Comparison of ENCODE assay signal across 13 mouse cellular contexts in genomic region chr12:16893039-16893438, GRCm38 (mm10). TPM values are rescaled to one million over a fixed set of nuclear protein-coding genes. Genes with fewer than 3 reads are reported as not detected.
A peak's percentile ranks its signal among the peaks of the same experiment; 100 is the strongest.
DNase-seq lines count a peak whose midpoint lies in the region; ATAC-seq lines count a peak whose summit lies in the region.
"Had no signal": no experiment of that assay in that cellular context is flagged by ENCODE, and none has a peak within 500 bp of the region (broad histone marks: within the 10 kb centered on the region; RNA-seq: fewer than 3 reads in every experiment).

No protein-coding gene starts in this region.

- ATAC-seq in heart, embryonic 12.5 days (ENCODE audit: insufficient number of reproducible peaks, low FRiP score), result no peak
- ATAC-seq in lung, embryonic 15.5 days (ENCODE audit: borderline replicate concordance, extremely low read depth, low FRiP score, low TSS enrichment), result no peak
- ATAC-seq in intestine, embryonic 14.5 days (replicated peaks; ENCODE audit: low FRiP score, low TSS enrichment, low read depth), result no peak
- ATAC-seq in stomach, embryonic 16.5 days (ENCODE audit: insufficient read depth, low FRiP score), result no peak
- ATAC-seq: forebrain, postnatal 0 days had no signal

- H3K9ac ChIP-seq in heart, embryonic 12.5 days, result no peak overlapping the region
- H3K9ac ChIP-seq in lung, embryonic 15.5 days, result no peak overlapping the region
- no peak overlapping the region for H3K9ac ChIP-seq in intestine, embryonic 14.5 days (ENCODE audit: low read length)
- no peak overlapping the region for H3K9ac ChIP-seq in stomach, embryonic 16.5 days (ENCODE audit: low read length)
- H3K9ac ChIP-seq: embryonic facial prominence, embryonic 15.5 days had no signal

- DNase-seq in heart, postnatal 14 days, result no peak
- no peak for DNase-seq in lung, postnatal 10 days
- no peak for DNase-seq in intestine, embryonic 14.5 days (ENCODE audit: low spot score)
- no peak for DNase-seq in left cerebral cortex, postnatal 36 days (ENCODE audit: low spot score in 2 of 2)
- DNase-seq: gastrocnemius, postnatal 36 days; left cerebral cortex, postnatal 4 days; thymus, postnatal 14 days had no signal

- no peaks in the 10 kb centered on the region for H3K27me3 ChIP-seq in heart, embryonic 12.5 days (replicated peaks)
- no peaks in the 10 kb centered on the region for H3K27me3 ChIP-seq in lung, embryonic 15.5 days
- H3K27me3 ChIP-seq in intestine, embryonic 14.5 days (replicated peaks; ENCODE audit: control insufficient read depth, insufficient read depth, low read length), result no peaks in the 10 kb centered on the region
- no peaks in the 10 kb centered on the region for H3K27me3 ChIP-seq in stomach, embryonic 16.5 days (ENCODE audit: control insufficient read depth, insufficient read depth, low read length)
- H3K27me3 ChIP-seq: embryonic facial prominence, embryonic 15.5 days; Patski had no signal

- H3K27ac ChIP-seq in heart, embryonic 12.5 days (ENCODE audit: poor library complexity, severe bottlenecking), result peak overlapping the region; percentile 100
- peak overlapping the region; percentile 99 for H3K27ac ChIP-seq in lung, embryonic 15.5 days
- H3K27ac ChIP-seq in intestine, embryonic 14.5 days (ENCODE audit: low read depth), result peak overlapping the region; percentile 98; the same call in 1 of the 2 replicates
- peak overlapping the region; percentile 99 for H3K27ac ChIP-seq in stomach, embryonic 16.5 days (ENCODE audit: low read length)

- no peak overlapping the region for H3K4me3 ChIP-seq in heart, embryonic 12.5 days
- H3K4me3 ChIP-seq in lung, embryonic 15.5 days, result no peak overlapping the region
- H3K4me3 ChIP-seq in intestine, embryonic 14.5 days (ENCODE audit: low read depth, low read length), result no peak overlapping the region
- H3K4me3 ChIP-seq in stomach, embryonic 16.5 days (replicated peaks; ENCODE audit: low read length), result no peak overlapping the region

- no peaks in the 10 kb centered on the region for H3K36me3 ChIP-seq in heart, embryonic 12.5 days
- no peaks in the 10 kb centered on the region for H3K36me3 ChIP-seq in lung, embryonic 15.5 days
- H3K36me3 ChIP-seq in intestine, embryonic 14.5 days (ENCODE audit: control insufficient read depth, insufficient read depth, low read length), result no peaks in the 10 kb centered on the region
- H3K36me3 ChIP-seq in stomach, embryonic 16.5 days (ENCODE audit: control insufficient read depth, insufficient read depth, low read length), result no peaks in the 10 kb centered on the region
- H3K36me3 ChIP-seq: embryonic facial prominence, embryonic 15.5 days had no signal

- H3K4me1 ChIP-seq in heart, embryonic 12.5 days (replicated peaks), result peaks cover 21% of the 10 kb centered on the region
- H3K4me1 ChIP-seq in lung, embryonic 15.5 days, result peaks cover 24% of the 10 kb centered on the region
- peaks cover 22% of the 10 kb centered on the region for H3K4me1 ChIP-seq in intestine, embryonic 14.5 days (replicated peaks; ENCODE audit: control insufficient read depth, insufficient read depth, low read length)
- peaks cover 22% of the 10 kb centered on the region for H3K4me1 ChIP-seq in stomach, embryonic 16.5 days (ENCODE audit: control insufficient read depth, insufficient read depth, low read length)

- 86% methylated on average over 2 of the region's 2 CpGs for WGBS in heart, embryonic 12.5 days
- 79% methylated on average over 2 of the region's 2 CpGs for WGBS in lung, embryonic 15.5 days
- 89% methylated on average over 2 of the region's 2 CpGs for WGBS in intestine, embryonic 14.5 days
- WGBS in stomach, embryonic 16.5 days, result 77% methylated on average over 2 of the region's 2 CpGs

- intact Hi-C loops in heart, postnatal 14 days (cut with DNase I), result no loop called here
- intact Hi-C loops in left cerebral cortex, postnatal 36 days (cut with DNase I), result no loop called here

- H3K9me3 ChIP-seq in heart, embryonic 12.5 days (replicated peaks), result no peaks in the 10 kb centered on the region
- H3K9me3 ChIP-seq in lung, embryonic 15.5 days, result no peaks in the 10 kb centered on the region
- no peaks in the 10 kb centered on the region for H3K9me3 ChIP-seq in intestine, embryonic 14.5 days (ENCODE audit: control insufficient read depth, low read length)
- no peaks in the 10 kb centered on the region for H3K9me3 ChIP-seq in stomach, embryonic 16.5 days (replicated peaks; ENCODE audit: control insufficient read depth, low read length)
- H3K9me3 ChIP-seq: embryonic facial prominence, embryonic 15.5 days had no signal

- H3K4me2 ChIP-seq in heart, embryonic 12.5 days, result peak overlapping the region; percentile 89
- no peak overlapping the region for H3K4me2 ChIP-seq in lung, embryonic 15.5 days
- no peak overlapping the region for H3K4me2 ChIP-seq in intestine, embryonic 14.5 days (ENCODE audit: low read length)
- no peak overlapping the region for H3K4me2 ChIP-seq in stomach, embryonic 16.5 days (ENCODE audit: low read depth, low read length)

RNA-seq across cellular contexts. Expression of gene Rock2, which starts 1.7 kb away (rescaled TPM):
- 29.7 and 32.0 TPM in 2 replicates for polyA plus RNA-seq in heart, embryonic 12.5 days (2016; fragmentation: Nextera tagmentation; extraction: Ambion mirVana)
- 10 to 100 TPM; 83.6 to 87.4 TPM for total RNA-seq in heart, postnatal 14 days (2021)
- polyA plus RNA-seq in lung, embryonic 15.5 days (2015; fragmentation: Nextera tagmentation; extraction: Ambion mirVana), result 20.0 and 20.9 TPM in 2 replicates
- 20.1 and 20.7 TPM in 2 replicates for polyA plus RNA-seq in intestine, embryonic 14.5 days (2014; fragmentation: Nextera tagmentation; extraction: Ambion mirVana)
- polyA plus RNA-seq in stomach, embryonic 16.5 days (2015; fragmentation: Nextera tagmentation; extraction: Ambion mirVana), result 14.3 and 16.5 TPM in 2 replicates
- 100 to 1,000 TPM; 122 to 152 TPM for total RNA-seq in left cerebral cortex, postnatal 36 days (2021)
